Mouse (Mus musculus) activated CD4-positive, CD25-positive, alpha-beta regulatory T cell, adult 4 months (primary cell): ENCODE measurements around the gene Dlg2. TPM values are rescaled to one million over a fixed set of nuclear protein-coding genes. Genes with fewer than 3 reads are reported as not detected.

Source experiments
- ATAC-seq: one replicate; pipeline ENCODE4 v1.8.0; 2017
- polyA plus RNA-seq, 2 experiments: library from polyadenylated mRNA; unstranded; fragments of 100-300 nt; shearing (Covaris generic); gene quantifications; one replicate each; pipeline ENCODE4 v1.2.1; 2017

Gene Dlg2
- polyA plus RNA-seq, 2 experiments from 2014 or later = 1.5 TPM; not detected in 1

GRCm38 (mm10) chr7:91444728-91445127 is 968.3 kb downstream of the Dlg2 start:
- no peak for ATAC-seq

GRCm38 (mm10) chr7:91456796-91457195 is 980.3 kb downstream of the Dlg2 start:
- no peak for ATAC-seq

DNA sequence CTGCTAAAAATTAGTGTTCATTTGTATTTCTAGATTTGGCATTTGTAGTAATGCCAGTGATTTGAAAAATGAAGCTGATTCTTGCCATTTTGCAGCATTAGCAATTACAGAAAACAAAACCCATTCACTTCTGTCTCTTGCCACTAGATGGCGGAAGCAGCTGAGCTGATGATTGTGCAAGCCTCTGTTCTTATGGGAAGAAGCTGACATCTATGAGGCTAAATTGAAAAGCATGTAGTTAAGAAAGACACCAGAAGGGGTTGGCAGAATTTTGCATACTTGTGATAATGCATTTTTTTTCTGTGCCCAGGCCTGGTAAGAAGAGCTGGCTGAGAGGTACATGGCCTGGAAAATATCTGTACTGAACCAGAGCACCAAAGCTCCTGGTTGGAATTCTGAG is 980.7 kb downstream of the Dlg2 start:
- no peak for ATAC-seq

GRCm38 (mm10) chr7:91461352-91461751 is 984.9 kb downstream of the Dlg2 start:
- ATAC-seq = no peak

GRCm38 (mm10) chr7:91463256-91463655 is 986.8 kb downstream of the Dlg2 start:
- no peak for ATAC-seq

- no peak for ATAC-seq
Measured at GRCm38 (mm10) chr7:91467061-91467460, 990.6 kb downstream of the Dlg2 start.

GRCm38 (mm10) chr7:91479145-91479544 is 1002.7 kb downstream of the Dlg2 start:
- ATAC-seq = no peak

DNA sequence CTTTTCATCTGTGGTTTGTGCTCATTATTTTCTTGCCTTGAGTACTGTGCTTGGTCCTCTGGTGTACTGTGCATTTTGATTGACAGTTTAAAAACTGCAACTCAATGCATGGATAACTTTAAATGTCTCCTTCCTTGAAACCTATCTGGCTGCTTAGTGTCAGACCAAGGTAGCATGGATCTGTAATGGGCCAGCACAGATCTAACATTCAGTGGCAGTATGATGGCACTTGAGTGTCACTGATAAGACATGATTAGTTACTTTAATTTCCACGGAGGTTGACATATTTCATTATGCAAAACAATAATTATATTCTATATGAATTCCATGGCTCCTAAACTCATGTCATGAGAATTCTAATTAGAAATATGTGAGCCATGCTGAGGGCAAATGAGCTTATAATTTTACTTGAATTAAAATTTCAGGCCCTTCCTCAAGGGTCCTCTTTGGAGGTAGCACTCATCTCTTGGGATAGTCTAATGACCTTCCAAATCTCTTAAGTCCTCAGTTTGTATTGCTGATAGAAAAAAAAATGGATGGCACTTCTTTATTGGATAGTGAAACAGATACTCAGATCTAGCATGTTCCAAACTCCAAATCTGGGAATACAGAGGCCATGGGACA is 1005.2 kb downstream of the Dlg2 start:
- ATAC-seq = no peak

DNA sequence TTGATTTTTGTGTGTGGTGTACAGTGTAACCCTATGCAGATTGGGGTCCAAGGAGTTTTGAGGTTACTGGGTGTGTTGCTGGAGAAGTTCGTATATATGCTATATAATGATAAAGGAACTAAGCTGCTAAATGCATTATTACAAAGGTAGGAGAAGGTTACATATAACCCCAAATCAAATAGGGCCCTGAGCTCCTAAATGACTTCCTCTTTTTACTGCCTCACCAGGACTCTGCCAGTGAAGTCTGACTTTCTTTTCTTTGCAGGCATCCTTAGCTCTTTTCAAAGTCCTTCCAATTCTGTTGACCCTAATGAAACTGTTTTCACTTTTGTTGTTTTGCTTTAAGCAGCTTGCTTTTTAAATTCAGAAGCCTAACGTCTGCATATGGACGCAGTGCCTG is 1016.8 kb downstream of the Dlg2 start:
- ATAC-seq = no peak

DNA sequence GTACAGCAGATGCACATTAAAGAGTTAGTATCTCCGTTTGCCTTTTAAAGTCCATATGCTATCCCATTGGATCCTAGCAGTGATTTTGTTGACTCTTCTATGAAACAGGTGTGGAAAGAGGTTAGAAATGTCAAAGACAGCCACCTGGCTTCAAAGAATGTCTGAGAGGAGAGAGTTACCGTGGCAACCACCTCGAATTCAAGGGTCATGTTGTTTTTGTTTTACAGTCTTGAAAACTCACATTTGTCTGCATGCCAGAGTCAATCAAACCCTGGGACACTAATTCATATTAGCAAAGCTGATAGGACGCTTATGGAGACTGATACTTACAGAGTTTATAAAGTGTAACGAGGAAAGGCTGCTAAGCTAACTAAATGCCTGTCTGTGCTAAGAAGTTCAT is 1019.1 kb downstream of the Dlg2 start:
- ATAC-seq = no peak

DNA sequence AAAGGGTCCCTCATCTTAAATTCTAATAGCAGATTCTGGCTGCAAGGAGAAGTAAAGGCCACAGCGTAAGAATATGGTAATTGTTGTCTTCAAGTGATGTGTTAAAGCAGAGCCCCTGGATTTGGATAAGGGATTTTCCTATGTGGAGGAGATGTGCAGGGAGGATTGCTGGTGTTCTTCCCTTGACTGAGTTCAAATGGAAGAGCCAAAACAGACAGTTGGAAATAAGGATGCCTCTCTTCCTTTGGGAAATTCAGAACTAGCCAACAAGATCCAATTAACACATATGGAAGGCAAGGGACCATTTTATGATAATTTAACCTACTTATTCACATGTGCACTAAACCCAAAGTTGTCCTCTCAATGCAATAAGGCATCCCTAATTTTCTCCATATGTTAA is 1034.6 kb downstream of the Dlg2 start:
- no peak for ATAC-seq

- no peak for ATAC-seq
Measured at GRCm38 (mm10) chr7:91514445-91514844, 1038.0 kb downstream of the Dlg2 start.

GRCm38 (mm10) chr7:91516225-91516624 is 1039.8 kb downstream of the Dlg2 start:
- no peak for ATAC-seq

GRCm38 (mm10) chr7:91525859-91526258 is 1049.4 kb downstream of the Dlg2 start:
- ATAC-seq = no peak

GRCm38 (mm10) chr7:91542597-91543285 is 1066.3 kb downstream of the Dlg2 start:
- ATAC-seq = no peak

GRCm38 (mm10) chr7:91543286-91543650 is 1066.8 kb downstream of the Dlg2 start:
- no peak for ATAC-seq

GRCm38 (mm10) chr7:91544600-91544999 is 1068.1 kb downstream of the Dlg2 start:
- ATAC-seq = no peak

- no peak for ATAC-seq
Measured at GRCm38 (mm10) chr7:91548796-91549195, 1072.3 kb downstream of the Dlg2 start.

DNA sequence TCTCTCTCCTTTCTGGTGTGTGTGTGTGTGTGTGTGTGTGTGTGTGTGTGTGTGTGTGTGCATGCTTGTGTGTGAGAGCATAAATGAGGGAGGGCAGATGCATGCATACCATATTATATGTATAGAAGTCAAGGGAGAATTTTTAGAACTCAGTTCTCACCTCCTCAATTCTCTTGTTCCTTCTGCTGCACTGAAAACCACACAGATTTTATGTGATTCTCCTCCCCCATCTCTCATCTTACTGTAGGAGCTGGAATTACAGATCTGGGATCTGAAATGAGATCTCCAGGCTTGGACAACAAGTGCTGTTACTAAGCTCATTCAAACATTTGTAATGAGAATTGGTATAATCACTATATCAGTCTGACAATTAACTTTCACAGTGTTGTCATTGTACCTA is 1081.1 kb downstream of the Dlg2 start:
- no peak for ATAC-seq

GRCm38 (mm10) chr7:91567423-91567822 is 1091.0 kb downstream of the Dlg2 start:
- no peak for ATAC-seq

DNA sequence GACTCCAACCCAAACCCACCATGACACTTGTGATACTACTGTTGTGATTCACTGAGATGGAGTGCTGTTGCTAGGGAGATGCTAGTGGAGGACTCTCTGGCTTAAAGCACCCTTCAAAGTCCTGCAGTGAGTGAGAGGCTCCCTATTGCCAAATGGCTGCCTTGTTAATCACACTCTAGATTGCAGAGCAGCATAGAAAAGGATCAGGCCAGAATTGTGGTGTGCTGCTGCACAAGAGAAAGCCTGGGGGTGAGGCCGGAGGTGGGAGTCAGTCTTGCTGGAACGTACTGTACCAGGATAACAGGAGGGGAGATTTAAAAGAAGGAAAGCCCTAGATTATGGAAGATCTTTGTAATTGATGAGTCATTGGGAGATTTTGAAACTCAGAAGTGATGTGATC is 1094.5 kb downstream of the Dlg2 start:
- ATAC-seq = no peak

DNA sequence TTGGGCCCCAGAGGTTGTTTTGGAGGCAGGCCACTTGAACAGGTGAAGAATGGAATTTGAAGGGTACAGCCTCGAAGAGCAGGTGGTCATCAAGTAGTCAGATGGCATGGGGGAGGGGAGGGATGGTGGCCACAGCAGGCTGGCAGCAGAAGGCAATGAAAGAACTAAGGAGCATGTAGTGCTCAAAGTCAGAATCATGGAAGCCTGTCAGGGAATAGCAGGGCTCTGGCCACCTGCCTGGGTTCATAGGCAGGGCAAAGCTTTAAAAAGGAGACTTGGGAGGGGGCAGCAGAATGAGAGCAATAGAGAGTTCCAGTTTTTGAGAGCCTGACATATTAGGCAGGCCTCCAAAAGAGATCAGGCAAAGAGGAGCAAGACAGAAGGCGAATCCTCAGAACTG is 1096.2 kb downstream of the Dlg2 start:
- ATAC-seq = no peak

- no peak for ATAC-seq
Measured at GRCm38 (mm10) chr7:91573321-91573720, 1096.8 kb downstream of the Dlg2 start.

GRCm38 (mm10) chr7:91576216-91576615 is 1099.7 kb downstream of the Dlg2 start:
- no peak for ATAC-seq

- ATAC-seq = no peak
Measured at GRCm38 (mm10) chr7:91582203-91582602, 1105.7 kb downstream of the Dlg2 start.
